Mouse (Mus musculus): ENCODE data around the gene Tbc1d30. TPM values are rescaled to one million over a fixed set of nuclear protein-coding genes. Genes with fewer than 3 reads are reported as not detected.
A peak's percentile ranks its signal among the peaks of the same experiment; 100 is the strongest.
"Not testable (repeated sequence)": the region's sequence is repeated elsewhere in the genome, so short reads cannot be mapped to it uniquely, and the experiment has no call there.

Tbc1d30 gene
- total RNA-seq, 2 experiments from 2014 or later, result 2.0 to 3.0 TPM

DNA sequence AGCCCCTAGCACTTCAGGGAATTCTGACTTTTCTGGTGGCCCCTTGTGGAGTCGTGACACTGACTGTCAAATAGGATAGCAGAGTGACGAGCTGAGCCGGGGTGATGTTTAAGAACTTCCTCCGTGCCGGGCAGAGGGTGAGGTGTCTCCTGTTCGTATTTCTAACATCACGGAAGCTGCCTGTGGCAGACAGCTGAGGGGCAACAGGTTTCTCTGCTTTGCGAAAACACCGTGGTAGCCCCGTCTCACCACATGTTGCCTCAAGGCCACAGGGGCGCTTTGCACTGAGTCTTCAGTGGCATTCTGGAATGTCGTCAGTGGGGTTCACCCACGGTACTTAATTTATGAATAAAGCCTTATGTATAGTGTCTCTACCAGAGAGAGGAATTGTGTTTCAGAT, 16.2 kb upstream of the Tbc1d30 start:
- intact Hi-C loops (cut with DNase I), result no loop called here
- no peak for DNase-seq (ENCODE audit: low spot score)

DNA sequence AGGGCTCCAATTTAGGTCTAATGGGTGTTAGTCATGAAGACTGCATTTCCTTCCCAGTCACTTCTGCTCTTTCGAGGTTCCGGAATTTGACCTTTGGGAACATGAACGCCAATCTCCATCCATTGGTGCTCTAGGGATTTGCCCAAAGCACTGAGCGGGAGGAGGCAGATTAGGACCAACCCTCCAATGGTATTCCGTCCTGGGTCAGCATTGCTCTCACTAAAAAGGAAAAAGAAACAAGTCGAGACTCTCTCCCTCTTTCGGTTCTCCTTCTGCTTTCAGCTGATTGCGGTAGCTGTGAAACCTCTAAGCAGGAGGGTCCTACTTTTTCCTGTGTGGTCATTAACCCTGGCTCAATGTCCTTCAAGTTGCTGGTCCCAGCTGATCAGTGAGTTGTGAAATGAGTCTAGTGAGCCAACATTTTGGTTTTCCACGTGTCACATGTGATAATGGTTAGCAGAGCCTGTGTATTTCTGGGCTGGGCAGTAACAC, 14.7 kb upstream of the Tbc1d30 start:
- DNase-seq (ENCODE audit: low spot score), result no peak
- intact Hi-C loops (cut with DNase I), result no loop called here

DNA sequence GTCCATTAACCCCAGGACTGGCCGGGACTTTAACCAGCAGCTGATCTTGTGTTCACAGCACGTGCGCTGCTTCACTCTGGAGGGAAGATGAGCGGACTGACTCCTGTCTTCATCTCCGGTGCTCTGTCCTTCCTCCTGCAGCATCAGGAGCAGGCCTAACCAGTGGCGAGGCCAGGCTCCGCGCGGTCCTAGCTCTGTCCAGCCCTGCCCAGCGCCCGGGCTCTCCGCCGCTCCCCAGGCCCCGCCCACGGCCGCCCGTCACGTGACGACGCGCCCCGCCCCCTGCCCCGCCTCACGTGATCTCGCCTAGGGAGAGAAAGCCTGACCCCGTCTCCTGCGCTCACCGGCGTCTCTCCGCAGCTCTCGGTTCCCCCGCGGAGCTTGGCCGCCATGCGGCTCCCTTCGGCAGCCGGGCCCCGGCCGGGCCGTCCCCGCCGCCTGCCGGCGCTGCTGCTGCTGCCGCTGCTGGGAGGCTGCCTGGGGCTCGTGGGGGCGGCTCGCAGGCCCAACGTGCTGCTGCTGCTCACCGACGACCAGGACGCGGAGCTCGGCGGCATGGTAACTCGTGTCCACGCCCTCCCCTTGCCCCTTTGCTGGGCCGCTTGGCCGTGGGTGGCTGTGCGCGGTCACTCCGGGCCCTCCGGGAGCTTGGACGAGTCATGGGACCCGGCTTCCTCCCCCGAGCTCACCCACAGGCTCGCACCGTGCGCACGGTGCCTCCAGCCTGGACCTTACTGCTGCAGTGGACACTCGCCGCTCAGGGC, 13.9 kb upstream of the Tbc1d30 start, which contains the start of gene Gns:
Gns (plus strand) TSS at position 290 of the 764 bp plus-strand sequence.
- DNase-seq (ENCODE audit: low spot score), result peak; percentile 67
- intact Hi-C loops (cut with DNase I), result no loop called here

DNA sequence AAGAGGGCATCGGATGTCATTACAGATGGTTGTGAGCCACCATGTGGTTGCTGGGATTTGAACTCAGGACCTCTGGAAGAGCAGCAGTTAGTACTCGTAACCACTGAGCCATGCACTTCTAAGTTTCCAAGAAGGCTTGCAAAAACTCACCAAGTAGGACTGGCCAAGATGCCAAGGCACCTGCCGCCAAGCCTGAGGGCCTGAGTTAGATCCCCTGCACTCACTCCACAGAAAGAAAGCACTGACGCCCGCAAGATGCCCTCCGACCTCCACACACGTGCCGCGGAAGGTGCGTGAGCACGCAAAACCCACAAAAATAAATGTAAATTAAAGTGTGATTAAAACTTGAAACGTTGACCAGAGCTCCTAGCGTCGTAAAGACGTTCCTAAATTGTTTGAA, 13.2 kb upstream of the Tbc1d30 start:
- intact Hi-C loops (cut with DNase I), result no loop called here
- no peak for DNase-seq (ENCODE audit: low spot score)

DNA sequence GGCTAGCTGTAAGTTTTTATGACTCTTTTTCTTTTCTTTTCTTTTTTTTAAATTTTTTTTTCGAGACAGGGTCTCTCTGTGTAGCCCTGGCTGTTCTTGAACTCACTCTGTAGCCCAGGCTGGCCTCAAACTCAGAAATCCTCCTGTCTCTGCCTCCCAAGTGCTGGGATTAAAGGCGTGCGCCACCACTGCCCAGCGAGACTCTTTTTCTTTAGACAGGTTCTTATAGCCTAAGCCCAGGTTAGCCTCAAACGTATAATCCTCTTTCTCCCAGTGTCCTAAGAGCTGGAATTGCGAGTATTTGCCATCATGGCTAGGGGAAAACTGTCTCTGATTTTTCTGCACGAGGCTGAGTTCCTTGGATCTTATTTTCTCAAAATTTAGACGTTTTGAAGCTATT, 12.1 kb upstream of the Tbc1d30 start:
- intact Hi-C loops (cut with DNase I), result no loop called here
- no peak for DNase-seq (ENCODE audit: low spot score)

DNA sequence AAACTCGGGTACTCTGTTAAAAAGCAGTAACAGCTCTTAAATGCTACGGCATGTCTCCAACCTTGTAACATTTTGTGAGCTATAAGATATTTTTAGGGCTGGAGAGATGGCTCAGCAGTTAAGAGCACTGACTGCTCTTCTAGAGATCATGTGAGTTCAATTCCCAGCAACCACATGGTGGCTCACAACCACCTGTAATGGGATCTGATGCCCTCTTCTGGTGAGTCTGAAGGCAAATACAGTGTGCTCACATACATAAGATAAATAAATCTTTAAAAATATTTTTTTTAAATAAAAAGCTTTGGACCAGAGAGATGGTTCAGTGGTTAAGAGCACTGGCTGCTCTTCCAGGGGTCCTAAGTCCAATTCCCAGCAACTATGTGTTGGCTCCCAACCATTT, 9.3 kb upstream of the Tbc1d30 start:
- intact Hi-C loops (cut with DNase I), result no loop called here
- DNase-seq (ENCODE audit: low spot score), result no peak

DNA sequence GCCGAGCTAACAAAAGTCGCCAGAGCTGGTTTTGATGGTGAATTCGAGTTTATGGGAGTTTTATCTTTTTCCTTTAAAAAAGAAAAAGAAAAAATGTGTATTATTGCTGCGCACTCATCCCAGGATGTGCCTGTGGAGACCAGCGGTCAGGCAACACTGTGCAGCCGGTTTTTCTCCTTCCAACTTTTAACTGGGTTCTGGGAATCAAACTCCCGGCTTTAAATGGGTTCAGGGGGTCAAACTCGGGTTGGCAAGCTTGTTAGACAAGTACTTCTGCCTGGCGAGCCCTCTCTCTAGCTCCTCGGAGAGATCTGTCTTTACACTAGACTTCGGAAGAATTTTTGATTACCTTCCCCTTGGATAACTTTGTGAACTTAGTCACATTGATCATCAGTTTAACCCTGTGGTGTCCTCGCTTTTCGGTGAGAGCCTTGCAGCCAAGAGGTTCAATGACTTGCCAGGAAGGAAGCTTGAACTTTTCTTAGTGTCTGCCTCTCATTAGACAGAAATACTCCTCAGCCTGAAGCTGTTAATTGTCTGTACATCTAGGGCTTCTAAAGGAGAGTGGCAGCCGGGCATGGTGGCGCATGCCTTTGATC, 713 bp upstream of the Tbc1d30 start:
- intact Hi-C loops (cut with DNase I), result no loop called here
- DNase-seq (ENCODE audit: low spot score), result no peak

DNA sequence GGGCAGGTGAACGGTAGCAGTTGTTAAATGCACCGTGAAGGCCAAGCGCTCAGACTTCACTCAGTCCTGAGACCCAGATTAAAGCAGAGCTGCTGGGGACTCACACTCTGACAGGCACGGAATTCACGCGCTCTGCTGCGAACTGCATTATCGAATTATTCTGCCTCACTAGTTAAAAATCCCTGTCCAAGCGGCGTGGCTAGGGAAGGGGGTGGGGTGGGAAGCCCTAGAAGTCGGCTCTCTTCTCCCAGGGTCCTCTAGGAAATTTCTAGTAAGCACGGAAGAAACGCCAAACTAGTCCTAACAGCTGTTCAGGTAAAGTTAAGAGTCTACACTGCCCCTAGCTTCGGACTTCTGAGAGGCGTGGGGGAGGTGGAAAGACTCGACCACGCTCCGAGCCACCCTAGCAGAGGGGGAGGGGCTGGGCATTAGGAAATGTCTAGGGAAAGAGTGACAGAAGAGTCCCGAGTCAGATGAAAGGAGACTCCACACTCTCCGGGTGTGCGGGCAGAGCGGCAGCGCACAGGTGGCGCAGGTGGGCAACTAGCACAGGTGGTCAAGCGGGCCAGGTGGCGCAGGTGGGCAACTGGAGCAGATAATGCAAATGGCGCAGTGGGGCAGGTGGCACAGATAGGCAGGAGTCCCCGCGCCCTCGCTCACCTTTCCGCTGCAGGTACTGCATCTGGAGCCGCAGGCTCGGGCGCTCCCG, 567 bp downstream of the Tbc1d30 start:
- DNase-seq (ENCODE audit: low spot score), result no peak
- intact Hi-C loops (cut with DNase I), result no loop called here

DNA sequence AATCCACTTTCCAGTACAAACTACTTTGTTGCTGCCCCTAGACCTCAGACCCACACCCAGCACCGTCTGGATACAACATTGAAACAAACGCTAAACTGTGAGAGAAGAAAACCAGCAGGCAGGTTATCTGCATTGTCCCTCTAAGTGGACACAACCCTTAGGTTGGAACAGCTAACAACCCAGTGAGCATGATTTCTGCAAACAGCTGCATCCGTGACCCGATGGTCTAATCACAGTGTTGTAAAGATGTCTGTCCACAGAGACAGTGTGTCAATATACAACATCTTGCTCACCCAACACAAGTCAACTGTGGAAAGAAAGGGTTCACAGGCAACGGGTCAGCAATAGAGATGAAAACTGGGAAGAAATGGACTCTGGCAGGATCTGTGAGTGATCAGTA, 1.8 kb downstream of the Tbc1d30 start:
- intact Hi-C loops (cut with DNase I), result no loop called here
- no peak for DNase-seq (ENCODE audit: low spot score)

DNA sequence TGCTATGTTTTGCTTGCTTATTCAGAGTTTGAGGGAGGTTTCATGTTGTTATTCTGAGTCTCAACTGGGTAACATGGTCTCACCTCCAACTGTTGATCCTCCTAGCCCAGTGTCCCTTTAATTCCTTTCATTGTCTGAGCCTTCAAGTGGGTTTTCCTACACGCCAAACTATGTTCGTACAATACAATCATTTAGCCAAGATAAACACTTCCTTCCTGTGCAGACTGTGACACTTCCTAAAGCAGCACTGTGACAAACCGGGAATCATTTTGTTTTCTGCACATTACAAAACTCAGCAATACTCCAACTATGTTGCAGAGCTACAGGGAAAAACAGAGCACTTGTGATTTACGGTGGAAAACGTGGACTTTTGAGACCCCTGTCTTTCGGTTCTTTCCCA, 7.2 kb downstream of the Tbc1d30 start:
- no peak for DNase-seq (ENCODE audit: low spot score)
- intact Hi-C loops (cut with DNase I), result no loop called here

DNA sequence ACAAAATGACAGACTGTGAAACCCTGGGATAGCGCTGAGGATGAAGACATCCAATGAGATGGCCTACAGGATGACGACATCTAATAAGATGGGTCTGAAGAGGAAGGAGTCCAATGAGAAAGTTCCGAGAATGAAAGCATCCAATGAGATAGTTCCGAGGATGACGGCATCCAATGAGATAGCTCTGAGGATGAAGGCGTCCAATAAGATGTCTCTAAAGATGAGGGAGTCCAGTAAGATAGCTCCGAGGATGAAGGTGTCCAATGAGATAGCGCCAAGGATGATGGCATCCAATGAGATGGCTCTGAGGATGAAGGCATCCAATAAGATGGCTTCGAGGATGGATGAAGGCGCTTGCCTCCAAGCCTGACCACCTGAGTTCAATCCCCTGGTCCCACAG, 8.8 kb downstream of the Tbc1d30 start:
- no peak for DNase-seq (ENCODE audit: low spot score)
- intact Hi-C loops (cut with DNase I), result no loop called here

DNA sequence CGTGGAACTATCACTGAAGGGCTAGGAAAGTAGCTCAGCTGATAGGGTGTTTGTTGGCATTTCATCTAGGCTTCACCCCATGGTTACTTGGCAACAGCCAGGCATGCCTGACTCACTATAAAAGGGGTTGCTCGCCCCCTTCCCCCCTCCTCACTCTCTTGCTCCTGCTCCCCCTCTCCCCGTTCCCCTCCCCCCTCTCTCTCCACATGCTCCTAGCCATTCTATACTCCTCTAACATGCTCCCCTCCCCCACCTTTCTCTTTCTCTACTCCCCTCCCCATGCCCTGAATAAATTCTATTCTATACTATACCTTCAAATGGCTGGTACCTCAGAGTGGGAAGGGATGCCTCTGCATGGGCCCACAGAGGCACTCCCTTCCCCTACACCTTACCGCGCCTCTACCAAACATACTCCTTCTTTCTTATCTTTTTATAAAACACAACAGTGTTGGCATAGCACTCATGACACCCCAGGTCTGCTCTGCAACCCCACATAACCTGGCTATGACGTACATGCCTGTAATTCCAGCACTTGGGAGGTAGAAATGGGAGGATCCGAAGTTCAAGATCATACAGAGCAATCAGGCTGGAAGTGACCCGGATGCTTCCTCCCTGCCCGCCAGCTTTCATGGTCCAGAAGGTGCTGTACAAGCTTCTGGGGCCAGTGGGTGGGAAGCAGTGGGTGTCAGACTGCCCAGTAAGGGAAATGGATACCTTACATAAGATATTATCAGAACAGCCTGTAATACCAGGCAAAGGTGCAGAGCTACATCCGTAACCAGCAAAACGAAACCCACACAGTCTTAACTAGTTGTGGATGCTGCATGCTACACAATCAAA, 10.1 kb downstream of the Tbc1d30 start:
- DNase-seq (ENCODE audit: low spot score), result no peak
- intact Hi-C loops (cut with DNase I), result no loop called here

DNA sequence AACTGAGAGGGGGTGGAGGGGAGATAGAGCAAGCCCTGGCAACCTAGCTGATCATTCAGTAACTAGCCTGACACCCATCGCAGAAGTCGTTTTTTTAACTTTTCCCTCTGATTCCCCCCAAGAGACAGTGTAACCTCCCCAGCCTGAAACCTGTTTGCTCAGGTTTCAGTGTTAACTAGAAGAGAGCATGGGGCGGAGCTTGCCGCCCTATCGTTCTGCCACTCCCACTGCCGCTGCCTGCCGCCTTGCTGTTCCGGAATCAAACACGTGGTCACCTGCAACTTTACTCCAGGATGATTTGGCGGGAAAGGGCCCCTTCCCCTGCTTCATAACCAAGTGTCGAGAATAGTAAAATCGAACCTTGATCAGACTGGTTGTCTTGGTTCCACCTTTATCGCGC, 14.5 kb downstream of the Tbc1d30 start:
- intact Hi-C loops (cut with DNase I); DNase-seq (ENCODE audit: low spot score): not testable (repeated sequence)

DNA sequence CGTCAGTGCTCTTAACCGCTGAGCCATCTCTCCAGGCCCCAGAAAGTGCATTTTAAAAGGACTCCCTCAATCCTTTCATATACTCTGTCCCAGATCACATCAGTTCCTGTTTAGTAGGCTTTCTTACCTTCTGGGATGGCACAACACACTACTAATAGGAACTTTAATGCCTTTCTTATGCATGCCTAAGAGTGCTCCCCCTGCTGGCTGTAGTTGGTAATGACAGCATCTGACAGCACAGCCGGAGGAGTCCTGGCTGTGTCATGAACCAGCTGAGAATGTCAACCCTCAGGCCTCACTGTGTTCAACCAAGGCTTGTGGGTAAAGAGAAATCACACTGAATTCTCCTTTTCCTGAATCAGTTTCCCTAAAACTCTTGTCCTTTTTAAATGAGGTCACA, 16.5 kb downstream of the Tbc1d30 start:
- intact Hi-C loops (cut with DNase I), result no loop called here
- DNase-seq (ENCODE audit: low spot score), result no peak

DNA sequence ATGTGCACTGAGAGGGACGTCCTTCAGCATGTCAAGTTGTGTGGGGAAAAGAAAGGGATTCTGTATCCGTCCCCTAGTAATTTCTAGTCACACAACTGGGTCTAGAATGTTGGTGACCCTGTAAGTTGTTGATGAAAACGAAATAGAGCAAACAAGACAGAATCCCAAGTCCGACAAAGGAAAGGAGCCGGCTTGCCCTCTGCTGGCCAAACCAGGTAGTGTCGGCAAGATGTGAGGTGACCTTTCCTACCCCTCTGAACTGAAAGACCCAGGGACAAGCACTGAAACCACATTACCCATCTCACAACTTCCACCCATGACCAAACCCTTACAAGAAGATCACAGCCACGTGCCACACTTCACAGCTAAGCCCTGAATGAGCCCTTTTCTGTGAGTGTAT, 20.1 kb downstream of the Tbc1d30 start:
- peak; percentile 10 for DNase-seq (ENCODE audit: low spot score)
- intact Hi-C loops (cut with DNase I), result no loop called here

DNA sequence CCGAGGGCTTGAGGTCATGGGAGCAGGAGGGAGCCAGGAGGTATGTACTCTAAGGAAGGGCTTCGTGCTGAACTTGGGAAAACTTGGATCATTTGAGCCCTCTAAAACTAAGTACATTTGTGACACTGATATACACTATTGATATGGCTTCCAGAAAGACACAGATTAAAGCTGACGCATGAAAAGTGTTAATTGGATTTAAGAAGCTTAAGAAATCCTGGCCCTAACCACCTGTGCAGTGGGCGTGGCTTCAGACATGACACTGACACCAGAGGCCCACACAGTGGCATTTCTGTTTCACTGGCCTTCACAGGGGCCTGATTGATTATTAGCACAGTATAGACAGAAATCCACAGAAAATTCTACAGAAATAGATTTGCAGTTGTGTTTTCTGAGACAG, 21.5 kb downstream of the Tbc1d30 start:
- intact Hi-C loops (cut with DNase I), result no loop called here
- DNase-seq (ENCODE audit: low spot score), result no peak

DNA sequence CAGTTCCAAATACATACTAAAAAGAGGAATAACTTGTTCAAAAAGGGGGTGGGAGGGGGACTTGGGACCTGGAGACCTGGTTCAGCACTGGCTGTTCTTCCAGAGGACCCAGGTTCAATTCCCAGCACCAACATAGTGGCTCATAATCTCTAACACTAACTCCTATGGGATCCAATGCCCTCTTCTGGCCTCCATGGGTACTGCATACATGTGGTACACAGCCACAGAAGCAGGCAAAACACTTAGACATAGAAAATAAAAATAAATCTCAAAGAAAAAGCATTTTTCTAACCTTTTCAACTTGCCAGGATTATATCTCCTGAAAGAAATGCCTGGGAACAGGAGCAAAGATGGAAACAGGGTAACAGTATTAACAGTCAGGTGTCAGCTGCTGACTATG, 24.9 kb downstream of the Tbc1d30 start:
- intact Hi-C loops (cut with DNase I), result no loop called here
- DNase-seq (ENCODE audit: low spot score), result no peak

DNA sequence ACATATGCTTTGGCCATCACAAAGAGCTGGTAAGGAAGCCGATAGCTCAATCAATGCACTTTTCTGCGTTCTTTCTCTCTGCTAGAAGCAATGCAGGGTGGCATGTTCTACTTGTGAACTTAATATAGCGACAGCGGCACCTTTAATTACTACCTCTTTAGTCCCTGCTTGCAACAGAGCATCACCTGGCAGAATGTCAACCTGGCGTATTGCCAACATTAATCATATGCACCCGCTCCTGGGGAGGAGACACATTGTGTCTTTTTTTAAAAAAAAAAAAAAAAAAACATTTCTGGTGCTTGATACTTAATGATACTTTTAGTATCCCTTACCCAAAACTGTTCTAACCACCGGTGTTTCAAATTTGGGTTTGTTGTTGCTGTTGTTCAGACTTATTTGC, 27.6 kb downstream of the Tbc1d30 start:
- intact Hi-C loops (cut with DNase I), result no loop called here

DNA sequence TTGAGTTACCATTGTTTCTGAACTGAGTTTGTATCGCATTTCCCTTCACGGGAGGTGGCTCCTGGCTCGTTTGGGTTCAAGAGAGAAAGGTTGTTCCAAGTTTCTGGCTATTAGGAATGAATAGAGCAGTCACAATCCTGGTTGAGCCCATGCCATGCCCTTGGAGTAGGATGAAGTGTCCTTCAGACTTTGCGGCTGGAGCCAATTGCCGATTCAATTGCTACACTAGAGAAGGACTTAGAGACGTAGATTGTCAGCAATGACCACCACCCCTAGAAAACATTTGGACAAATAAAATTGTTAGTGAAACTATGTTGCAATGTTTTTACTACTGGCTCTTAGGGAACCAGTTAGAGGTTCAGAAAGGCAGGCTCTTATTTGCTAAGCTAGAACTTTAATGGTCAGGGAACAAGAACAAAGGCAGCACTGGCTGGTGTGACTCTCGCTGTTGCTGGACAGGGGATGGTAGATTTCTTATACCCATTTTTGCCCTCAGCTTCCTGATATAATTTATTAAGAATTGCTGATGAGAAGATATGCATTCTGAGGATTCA, 32.6 kb downstream of the Tbc1d30 start:
- DNase-seq (ENCODE audit: low spot score), result no peak
- intact Hi-C loops (cut with DNase I), result no loop called here

More for the DNA sequence above, 27.6 kb downstream of the Tbc1d30 start:
- no peak for DNase-seq (ENCODE audit: low spot score)

DNA sequence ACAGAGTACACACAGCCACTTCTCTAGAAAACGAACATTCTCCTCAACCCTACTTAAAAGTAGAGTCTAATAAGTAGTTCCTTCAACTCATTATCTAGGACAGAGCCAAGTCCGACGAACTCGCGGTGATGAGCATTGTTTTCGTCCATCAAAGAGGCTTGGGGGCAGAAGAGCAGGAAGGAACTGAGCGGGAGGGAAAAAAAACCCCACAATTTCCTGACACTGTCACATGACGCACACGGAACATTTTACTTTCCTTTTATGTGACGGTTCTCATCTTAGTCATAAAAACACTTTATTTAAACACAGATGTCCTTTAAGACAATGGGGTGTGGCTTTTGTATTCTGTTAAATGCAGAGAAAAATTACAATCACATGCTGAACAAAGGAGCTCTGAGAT, 34.7 kb downstream of the Tbc1d30 start:
- intact Hi-C loops (cut with DNase I), result no loop called here
- no peak for DNase-seq (ENCODE audit: low spot score)

Data from heart, postnatal 25 days (tissue).